Mouse (Mus musculus) heart, embryonic 11.5 days (tissue): Measurements from ENCODE around the gene Dusp16. TPM values are rescaled to one million over a fixed set of nuclear protein-coding genes. Genes with fewer than 3 reads are reported as not detected.
A peak's percentile ranks its signal among the peaks of the same experiment; 100 is the strongest.

ENCODE experiments used
- ATAC-seq: fragments of 200-750 bp; cut with Nextera tagmentation; replicated peaks from 2 replicates; pipeline ENCODE4 v1.8.0; 2017; ENCODE audit warnings: moderate library complexity; ENCODE audit not compliant: insufficient number of reproducible peaks, low FRiP score, low TSS enrichment
- H3K27ac ChIP-seq: fragments of 300-500 bp; sonication (generic); 2 replicates; pipeline ENCODE4 v1.5.1; 2014; ENCODE audit warnings: mild to moderate bottlenecking, low read depth, low read length
- H3K27me3 ChIP-seq: fragments of 300-500 bp; sonication (generic); 2 replicates; pipeline ENCODE4 v1.6.1; 2014; ENCODE audit warnings: mild to moderate bottlenecking, low read length, mixed read lengths; ENCODE audit not compliant: control insufficient read depth, insufficient read depth
- H3K36me3 ChIP-seq: fragments of 300-500 bp; sonication (generic); 2 replicates; pipeline ENCODE4 v1.6.1; 2014; ENCODE audit warnings: mild to moderate bottlenecking, low read length, moderate library complexity, mixed read lengths; ENCODE audit not compliant: control insufficient read depth, insufficient read depth
- H3K4me1 ChIP-seq: fragments of 300-500 bp; sonication (generic); 2 replicates; pipeline ENCODE4 v1.6.1; 2014; ENCODE audit warnings: low read length; ENCODE audit not compliant: control insufficient read depth, insufficient read depth
- H3K4me2 ChIP-seq: fragments of 300-500 bp; sonication (generic); 2 replicates; pipeline ENCODE4 v1.6.1; 2014; ENCODE audit warnings: mild to moderate bottlenecking, moderate library complexity
- H3K4me3 ChIP-seq: fragments of 300-500 bp; sonication (generic); 2 replicates; pipeline ENCODE4 v1.5.1; 2014; ENCODE audit warnings: low read depth, low read length
- H3K9ac ChIP-seq: fragments of 300-500 bp; sonication (generic); 2 replicates; pipeline ENCODE4 v1.6.1; 2014; ENCODE audit warnings: mild to moderate bottlenecking, low read depth, low read length, moderate library complexity
- H3K9me3 ChIP-seq: fragments of 300-500 bp; sonication (generic); replicated peaks from 2 replicates; pipeline ENCODE4 v1.6.1; 2016; ENCODE audit warnings: low read length; ENCODE audit not compliant: control insufficient read depth
- WGBS: fragments of 180-500 bp; shearing (Covaris S2); extraction: QIAGEN DNeasy Blood & Tissue Kit; methylation state at CpG from one replicate; pipeline ENCODE4 v1.1.7; 2014; ENCODE audit not compliant: insufficient replicate concordance; 5-methylcytosine and 5-hydroxymethylcytosine counted together
- polyA plus RNA-seq: library from polyadenylated mRNA; unstranded; fragments of >200 nt; fragmentation: Nextera tagmentation; extraction: Ambion mirVana; gene quantifications from 2 replicates; pipeline ENCODE4 v1.2.1, GENCODE M21; 2014

Dusp16 gene
- polyA plus RNA-seq, 1 experiment from 2014 or later, result 19.7 TPM

DNA sequence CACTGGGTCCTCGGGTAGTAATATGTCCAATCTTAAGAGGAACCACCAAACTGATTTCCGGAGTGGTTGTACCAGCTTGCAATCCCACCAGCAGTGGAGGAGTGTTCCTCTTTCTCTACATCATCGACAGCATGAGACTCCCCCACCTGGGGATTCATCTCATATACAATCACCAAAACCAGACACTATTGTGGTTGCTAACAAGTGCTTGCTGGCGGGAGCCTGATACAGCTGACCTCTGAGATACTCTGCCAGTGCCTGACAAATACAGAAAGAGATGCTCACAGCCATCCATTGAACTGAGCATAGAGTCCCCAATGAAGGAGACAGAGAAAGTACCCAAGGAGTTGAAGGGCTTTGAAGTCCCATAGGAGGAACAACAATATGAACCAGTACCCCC, 36.4 kb downstream of the Dusp16 start:
- H3K9ac ChIP-seq, result no peak overlapping the region
- no peaks in the 10 kb centered on the region for H3K36me3 ChIP-seq
- no peaks in the 10 kb centered on the region for H3K9me3 ChIP-seq
- no peaks in the 10 kb centered on the region for H3K27me3 ChIP-seq
- H3K4me3 ChIP-seq, result no peak overlapping the region
- peaks cover 6% of the 10 kb centered on the region; the same call in 1 of the 2 replicates for H3K4me1 ChIP-seq
- H3K27ac ChIP-seq, result no peak overlapping the region
- whole genome bisulfite sequencing, result 81% methylated on average over 4 of the region's 4 CpGs
- no peak overlapping the region for H3K4me2 ChIP-seq
- no peak for ATAC-seq

DNA sequence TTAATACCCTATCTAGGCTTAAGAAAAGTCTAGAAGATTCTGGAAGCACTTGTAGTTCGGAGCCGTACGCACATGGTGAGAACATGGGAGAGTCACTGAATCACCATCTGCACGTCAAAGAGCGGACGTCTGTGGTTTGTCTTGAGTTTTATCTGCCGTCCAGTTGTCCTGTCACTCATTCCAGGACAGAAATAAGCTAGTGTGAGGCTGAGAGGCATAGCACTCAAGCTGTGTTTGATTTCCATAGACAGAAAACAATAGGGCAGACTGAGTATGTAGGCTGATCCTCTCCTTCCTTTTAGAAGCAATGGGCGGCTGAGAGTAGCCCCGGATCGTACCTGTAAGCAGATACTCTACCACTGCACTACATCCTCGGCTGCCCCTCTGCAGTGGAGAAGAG, 38.6 kb downstream of the Dusp16 start:
- ATAC-seq, result peak; percentile 52
- peak overlapping the region; percentile 31; the same call in 1 of the 2 replicates for H3K4me2 ChIP-seq
- H3K36me3 ChIP-seq, result peaks cover 6% of the 10 kb centered on the region

DNA sequence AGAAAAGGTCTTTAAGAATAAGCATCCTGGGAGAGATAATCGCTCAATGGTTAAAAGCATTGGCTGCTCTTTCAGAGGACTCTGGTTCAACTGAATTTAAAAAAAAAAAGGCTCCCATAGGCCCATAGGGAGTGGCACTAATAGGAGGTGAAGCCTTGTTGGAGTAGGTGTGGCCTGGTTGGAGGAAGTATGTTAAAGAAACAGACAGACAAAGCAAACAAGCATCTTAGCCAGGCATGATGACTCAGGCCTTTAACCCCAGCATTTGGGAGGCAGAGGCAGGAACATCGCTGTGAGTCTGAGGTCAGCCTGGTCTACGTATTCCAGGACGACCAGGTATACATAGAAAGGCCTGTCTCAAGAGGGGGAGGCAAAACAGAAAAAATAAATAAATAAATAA, 39.0 kb downstream of the Dusp16 start:
- peak; percentile 67 for ATAC-seq
- no peaks in the 10 kb centered on the region for H3K9me3 ChIP-seq
- H3K4me1 ChIP-seq, result peaks cover 6% of the 10 kb centered on the region; the same call in 1 of the 2 replicates
- no peak overlapping the region for H3K9ac ChIP-seq
- no peak overlapping the region for H3K4me2 ChIP-seq
- no peak overlapping the region for H3K27ac ChIP-seq
- H3K27me3 ChIP-seq, result no peaks in the 10 kb centered on the region
- no peak overlapping the region for H3K4me3 ChIP-seq
- peaks cover 6% of the 10 kb centered on the region for H3K36me3 ChIP-seq
- WGBS, result 83% methylated on average over 4 of the region's 4 CpGs

More for the DNA sequence above, 38.6 kb downstream of the Dusp16 start:
- Histone ChIP-seq H3K4me1 (peaks cover 6% of the 10 kb centered on the region; the same call in 1 of the 2 replicates), H3K27ac (peak overlapping the region; percentile 77), H3K27me3 (no peaks in the 10 kb centered on the region), H3K4me3 (0 out of 2 replicates have a peak overlapping the region, but pooled peaks have one; percentile 10), H3K9me3 (no peaks in the 10 kb centered on the region), H3K9ac (no peak overlapping the region)
- WGBS, result 56% methylated on average over 11 of the region's 11 CpGs

DNA sequence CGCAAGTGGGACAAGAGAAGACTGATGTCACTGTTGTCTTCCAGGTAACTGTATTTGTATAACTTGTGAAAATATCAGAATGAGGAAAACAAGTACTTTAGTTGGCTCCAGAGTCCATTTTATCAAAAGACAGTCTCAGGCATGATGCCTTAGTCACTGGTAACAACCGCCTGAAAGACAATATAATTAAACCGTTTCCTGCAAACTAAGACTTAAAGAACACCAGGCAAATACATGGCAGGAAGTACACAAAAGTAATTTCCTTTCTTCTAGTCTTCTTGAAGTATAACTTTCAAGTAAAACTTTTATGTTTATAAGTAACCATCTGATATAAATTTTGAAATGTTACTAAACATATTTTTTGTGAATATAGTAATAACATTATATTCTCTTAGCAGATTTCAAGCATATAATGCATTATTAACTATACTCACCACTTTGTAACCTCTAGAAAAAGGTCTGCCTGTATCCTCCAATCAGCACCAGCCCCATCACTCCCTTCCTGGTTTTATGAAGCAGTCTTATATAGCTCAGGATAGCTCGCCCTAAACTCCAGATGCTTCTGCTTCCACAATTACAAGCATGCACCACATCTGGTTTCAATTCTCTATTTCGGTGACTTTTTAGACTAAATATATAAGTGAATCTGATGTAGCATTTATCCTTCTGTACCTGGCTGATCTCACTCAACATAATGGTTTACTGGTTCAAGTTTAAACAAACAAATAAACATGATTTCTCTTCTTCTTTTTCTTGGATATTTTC, 40.4 kb downstream of the Dusp16 start:
- no peak for ATAC-seq

DNA sequence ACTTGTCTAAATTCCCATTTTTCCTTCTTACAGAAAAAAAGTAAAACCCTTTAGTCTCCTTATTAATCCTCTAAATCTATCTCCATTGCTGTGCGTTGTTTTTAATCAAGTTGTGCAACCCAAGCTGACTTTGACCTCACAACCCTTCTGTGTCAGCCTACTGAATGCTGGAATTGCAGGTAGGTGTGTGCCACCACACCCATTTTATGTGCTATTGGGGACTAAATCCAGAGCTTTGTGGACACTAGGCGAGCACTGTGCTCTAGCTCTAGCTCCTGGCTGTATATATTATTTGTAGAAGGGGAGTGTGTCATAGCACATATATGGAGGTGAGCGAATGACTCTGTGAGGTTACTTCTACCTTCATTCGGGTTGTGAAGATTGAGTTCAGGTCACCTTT, 41.3 kb downstream of the Dusp16 start:
- H3K4me2 ChIP-seq, result no peak overlapping the region
- H3K9me3 ChIP-seq, result no peaks in the 10 kb centered on the region
- peaks cover 6% of the 10 kb centered on the region for H3K36me3 ChIP-seq
- no peak overlapping the region for H3K27ac ChIP-seq
- peaks cover 6% of the 10 kb centered on the region; the same call in 1 of the 2 replicates for H3K4me1 ChIP-seq
- 91% methylated on average over 4 of the region's 4 CpGs for WGBS
- no peaks in the 10 kb centered on the region for H3K27me3 ChIP-seq
- H3K9ac ChIP-seq, result no peak overlapping the region
- no peak for ATAC-seq
- H3K4me3 ChIP-seq, result no peak overlapping the region

More for the DNA sequence above, 40.4 kb downstream of the Dusp16 start:
- Histone ChIP-seq H3K27me3 (no peaks in the 10 kb centered on the region), H3K9ac (no peak overlapping the region), H3K4me3 (no peak overlapping the region), H3K36me3 (peaks cover 6% of the 10 kb centered on the region), H3K4me2 (no peak overlapping the region), H3K27ac (no peak overlapping the region), H3K9me3 (no peaks in the 10 kb centered on the region), H3K4me1 (peaks cover 6% of the 10 kb centered on the region; the same call in 1 of the 2 replicates)
- 82% methylated on average over 5 of the region's 5 CpGs for WGBS

DNA sequence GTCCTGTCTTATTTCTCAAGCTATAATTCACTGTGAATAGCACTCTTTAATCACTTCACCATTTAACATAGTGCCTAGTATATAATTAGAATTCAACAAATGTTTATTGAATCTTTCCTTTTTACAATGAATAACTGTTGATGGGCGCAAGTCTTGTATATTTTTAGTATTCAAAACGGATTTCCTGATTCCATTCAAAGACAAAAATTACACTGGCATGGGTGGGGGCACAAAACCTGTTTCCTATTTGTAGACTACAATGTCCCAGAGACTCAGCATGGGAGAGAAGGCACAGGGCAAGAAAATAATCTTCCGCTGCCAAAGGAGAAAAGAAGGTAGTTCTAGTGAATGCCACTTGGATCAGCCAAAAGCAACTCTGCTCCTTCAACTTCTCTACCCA, 44.3 kb downstream of the Dusp16 start:
- Histone ChIP-seq H3K27ac (no peak overlapping the region), H3K36me3 (peaks cover 6% of the 10 kb centered on the region), H3K27me3 (no peaks in the 10 kb centered on the region), H3K9ac (no peak overlapping the region), H3K4me1 (no peaks in the 10 kb centered on the region), H3K9me3 (no peaks in the 10 kb centered on the region), H3K4me3 (no peak overlapping the region), H3K4me2 (no peak overlapping the region)
- no peak for ATAC-seq
- 90% methylated on average over 3 of the region's 3 CpGs for WGBS

DNA sequence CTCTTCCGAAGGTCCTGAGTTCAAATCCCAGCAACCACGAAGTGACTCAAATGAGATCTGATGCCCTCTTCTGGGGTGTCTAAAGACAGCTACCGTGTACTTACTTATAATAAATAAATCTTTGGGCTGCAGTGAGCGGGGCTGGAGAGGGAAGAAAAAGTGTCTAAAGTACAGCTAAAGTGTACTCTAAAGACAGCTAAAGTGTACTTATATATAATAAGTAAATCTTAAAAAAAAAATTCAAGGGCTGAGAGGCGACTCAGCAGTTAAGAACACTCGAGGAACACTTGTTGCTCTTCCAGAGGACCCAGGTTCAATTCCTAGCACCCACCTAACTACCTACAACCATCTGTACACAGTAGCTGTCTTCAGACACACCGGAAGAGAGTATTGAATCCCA, 46.5 kb downstream of the Dusp16 start:
- H3K4me1 ChIP-seq, result no peaks in the 10 kb centered on the region
- no peak overlapping the region for H3K4me2 ChIP-seq
- WGBS, result 91% methylated on average over 7 of the region's 7 CpGs
- no peaks in the 10 kb centered on the region for H3K27me3 ChIP-seq
- H3K9me3 ChIP-seq, result no peaks in the 10 kb centered on the region
- H3K27ac ChIP-seq, result no peak overlapping the region
- no peak for ATAC-seq
- no peak overlapping the region for H3K9ac ChIP-seq
- no peak overlapping the region for H3K4me3 ChIP-seq
- peaks cover 6% of the 10 kb centered on the region for H3K36me3 ChIP-seq

DNA sequence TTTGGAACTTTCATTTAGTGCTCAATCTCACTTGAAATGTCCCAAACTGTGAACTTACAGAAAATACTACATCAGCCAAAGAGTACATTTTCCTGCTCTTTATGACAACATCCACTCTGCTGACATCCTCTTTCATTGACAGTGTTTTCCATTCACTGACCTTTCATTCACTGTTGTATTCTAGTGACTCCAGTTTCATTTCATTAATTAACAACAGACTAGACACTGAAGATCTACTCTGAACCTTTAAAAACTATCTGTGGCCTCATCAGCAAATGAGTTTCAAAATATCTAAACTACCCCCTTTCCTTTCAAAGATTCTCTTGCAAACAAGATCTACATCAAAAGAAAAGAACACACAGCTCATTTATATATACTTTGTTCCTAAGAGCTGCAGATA, 48.9 kb downstream of the Dusp16 start:
- H3K27me3 ChIP-seq, result no peaks in the 10 kb centered on the region
- H3K4me3 ChIP-seq, result no peak overlapping the region
- no peaks in the 10 kb centered on the region for H3K9me3 ChIP-seq
- H3K9ac ChIP-seq, result no peak overlapping the region
- no peak for ATAC-seq
- no peak overlapping the region for H3K27ac ChIP-seq
- H3K36me3 ChIP-seq, result no peaks in the 10 kb centered on the region; the same call in 1 of the 2 replicates
- no peaks in the 10 kb centered on the region for H3K4me1 ChIP-seq
- H3K4me2 ChIP-seq, result no peak overlapping the region

DNA sequence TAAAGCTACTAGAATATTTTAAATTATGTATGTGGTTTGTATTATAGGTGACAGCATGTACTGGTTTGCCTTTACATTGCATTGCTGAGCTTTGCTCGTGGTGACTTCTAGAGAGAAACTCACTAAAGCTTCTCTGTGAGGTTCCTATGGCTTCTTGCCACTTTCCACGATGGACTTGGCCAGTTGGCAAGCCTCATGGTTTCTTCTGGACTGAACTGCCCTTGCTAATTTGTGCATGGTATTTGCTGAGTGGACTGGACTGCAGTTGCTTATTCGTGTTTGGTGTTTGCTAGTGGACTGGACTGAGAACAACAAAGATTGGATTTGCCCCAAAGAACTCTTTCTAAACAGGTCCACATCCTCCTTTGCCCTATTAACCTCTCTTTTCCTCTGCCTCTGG, 55.6 kb downstream of the Dusp16 start:
- Histone ChIP-seq H3K4me2 (no peak overlapping the region), H3K4me3 (no peak overlapping the region), H3K27me3 (no peaks in the 10 kb centered on the region), H3K4me1 (no peaks in the 10 kb centered on the region), H3K27ac (no peak overlapping the region), H3K9ac (no peak overlapping the region), H3K36me3 (no peaks in the 10 kb centered on the region; the same call in 1 of the 2 replicates), H3K9me3 (no peaks in the 10 kb centered on the region)
- no peak for ATAC-seq
- WGBS, result 88% methylated on average over 3 of the region's 3 CpGs
